Mouse (Mus musculus) right cerebral cortex, postnatal 25 days (tissue): ENCODE data around the gene Gm45521.
A peak's percentile ranks its signal among the peaks of the same experiment; 100 is the strongest.
"Not testable (repeated sequence)": the region's sequence is repeated elsewhere in the genome, so short reads cannot be mapped to it uniquely, and the experiment has no call there.

Experiments used
- DNase-seq: peaks from one replicate; pipeline ENCODE4 v3.0.0; 2022

Gene Gm45521

GRCm38 (mm10) chr14:8000831-8001685 is 44.0 kb downstream of the Gm45521 start:
- DNase-seq = peak; percentile 60

- DNase-seq = peak; percentile 88
These were observed 45.5 kb downstream of the Gm45521 start, which contains the start of gene Abhd6 for GRCm38 (mm10) chr14:8002432-8003092. Abhd6 (plus strand) TSS chr14:8002902.

- DNase-seq = no peak
These were observed 46.1 kb downstream of the Gm45521 start for GRCm38 (mm10) chr14:8003093-8003670.

GRCm38 (mm10) chr14:8003727-8004670 is 46.9 kb downstream of the Gm45521 start:
- DNase-seq = peak; percentile 18

GRCm38 (mm10) chr14:8006061-8006460 is 49.0 kb downstream of the Gm45521 start:
- DNase-seq = not testable (repeated sequence)

GRCm38 (mm10) chr14:8007084-8007483 is 50.0 kb downstream of the Gm45521 start:
- DNase-seq = no peak

- no peak for DNase-seq
These were observed 50.4 kb downstream of the Gm45521 start for GRCm38 (mm10) chr14:8007486-8007885.

- DNase-seq = no peak
These were observed 50.8 kb downstream of the Gm45521 start for GRCm38 (mm10) chr14:8007923-8008322.
